Mouse (Mus musculus): ENCODE measurements around the gene Agtrap. TPM values are rescaled to one million over a fixed set of nuclear protein-coding genes. Genes with fewer than 3 reads are reported as not detected.
"Not testable (repeated sequence)": the region's sequence is repeated elsewhere in the genome, so short reads cannot be mapped to it uniquely, and the experiment has no call there.

Agtrap gene
- polyA plus RNA-seq, 1 experiment = 45.2 TPM

DNA sequence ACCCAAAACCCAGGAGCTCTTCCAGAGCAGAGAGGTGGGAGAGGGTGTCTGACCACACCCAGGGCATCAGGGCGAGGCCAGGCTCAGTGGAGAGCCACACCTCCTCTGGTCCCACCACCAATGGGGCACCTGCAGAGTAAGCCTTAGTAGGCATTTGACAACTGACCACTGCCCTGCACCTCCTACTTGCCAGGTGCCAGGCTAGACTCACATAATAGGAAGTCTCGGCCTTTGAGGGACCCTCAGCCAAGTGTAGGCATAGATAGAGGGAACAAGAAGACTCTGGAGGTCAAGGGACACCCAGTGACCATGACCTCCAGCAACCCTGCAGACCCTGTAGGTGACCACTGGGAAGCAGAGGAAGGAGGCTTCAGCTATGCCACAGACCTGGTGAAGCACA lies 43.7 kb downstream of the Agtrap start:
- Histone ChIP-seq H3K27ac (ENCODE audit: control insufficient read depth, insufficient read depth, low read depth, low read length) (no peak overlapping the region), H3K36me3 (ENCODE audit: control insufficient read depth, insufficient read depth, low read length) (no peaks in the 10 kb centered on the region; the same call in none of the 2 replicates), H3K4me1 (ENCODE audit: control insufficient read depth, insufficient read depth, low read length) (peaks cover 5% of the 10 kb centered on the region), H3K27me3 (ENCODE audit: control insufficient read depth, insufficient read depth, low read length) (no peaks in the 10 kb centered on the region), H3K4me3 (ENCODE audit: control insufficient read depth, low read depth, low read length) (no peak overlapping the region)
- TF ChIP-seq CTCF (IDR thresholded peaks at IDR 0.05; ENCODE audit: control insufficient read depth, insufficient read depth, insufficient replicate concordance, low read depth, low read length) (no peak), POLR2A (IDR thresholded peaks at IDR 0.05; ENCODE audit: control insufficient read depth, low read depth, low read length) (no peak)

GRCm38 (mm10) chr4:148043327-148043726 lies 44.5 kb downstream of the Agtrap start:
- not testable (repeated sequence) for H3K36me3 ChIP-seq (ENCODE audit: control insufficient read depth, insufficient read depth, low read length); H3K4me3 ChIP-seq (ENCODE audit: control insufficient read depth, low read depth, low read length); H3K4me1 ChIP-seq (ENCODE audit: control insufficient read depth, insufficient read depth, low read length); H3K27ac ChIP-seq (ENCODE audit: control insufficient read depth, insufficient read depth, low read depth, low read length); H3K27me3 ChIP-seq (ENCODE audit: control insufficient read depth, insufficient read depth, low read length)

GRCm38 (mm10) chr4:148041611-148042191 lies 46.1 kb downstream of the Agtrap start:
- H3K27me3 ChIP-seq (ENCODE audit: control insufficient read depth, insufficient read depth, low read length) = no peaks in the 10 kb centered on the region
- H3K4me3 ChIP-seq (ENCODE audit: control insufficient read depth, low read depth, low read length) = peak overlapping the region; percentile 53
- no peaks in the 10 kb centered on the region; the same call in none of the 2 replicates for H3K36me3 ChIP-seq (ENCODE audit: control insufficient read depth, insufficient read depth, low read length)
- peak overlapping the region; percentile 69; the same call in 1 of the 2 replicates for H3K27ac ChIP-seq (ENCODE audit: control insufficient read depth, insufficient read depth, low read depth, low read length)
- H3K4me1 ChIP-seq (ENCODE audit: control insufficient read depth, insufficient read depth, low read length) = peaks cover 9% of the 10 kb centered on the region
- TF ChIP-seq CTCF (IDR thresholded peaks at IDR 0.05; ENCODE audit: control insufficient read depth, insufficient read depth, insufficient replicate concordance, low read depth, low read length) (no peak), POLR2A (IDR thresholded peaks at IDR 0.05; ENCODE audit: control insufficient read depth, low read depth, low read length) (no peak)

DNA sequence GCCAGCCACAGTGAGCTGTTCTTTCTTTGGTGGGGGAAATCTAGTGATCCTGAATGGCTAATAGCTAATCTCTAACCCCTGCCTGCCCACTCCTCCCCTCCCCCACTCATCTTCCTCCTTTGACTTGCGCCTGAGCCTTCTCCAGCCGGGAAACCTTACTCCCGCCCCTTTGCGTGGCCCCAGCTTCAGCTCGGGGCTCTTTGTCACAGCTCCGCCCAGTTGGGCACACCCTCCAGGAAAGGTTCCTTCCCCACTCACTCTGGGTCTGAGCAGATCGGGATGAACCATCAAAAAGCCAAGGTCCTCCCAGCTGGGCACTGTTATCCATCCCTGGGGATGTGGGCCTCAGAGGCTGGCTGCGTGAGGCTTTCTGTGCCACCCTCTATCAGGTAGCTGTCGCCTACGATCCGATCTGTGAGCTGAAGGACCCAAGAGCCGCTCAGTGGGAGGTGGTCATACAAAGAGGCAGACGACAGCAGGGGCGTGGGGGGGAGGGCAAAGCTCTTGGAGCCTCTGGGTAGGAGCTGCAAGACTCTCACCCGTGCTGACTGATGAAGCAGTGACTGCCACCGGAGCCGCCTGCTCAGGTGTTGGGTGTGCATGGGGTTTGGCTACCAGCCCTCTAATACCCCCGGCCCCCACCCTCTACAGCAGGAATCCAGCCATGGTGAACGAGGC lies 46.8 kb downstream of the Agtrap start:
- H3K27ac ChIP-seq (ENCODE audit: control insufficient read depth, insufficient read depth, low read depth, low read length) = peak overlapping the region; percentile 29; the same call in 1 of the 2 replicates
- peaks cover 9% of the 10 kb centered on the region for H3K4me1 ChIP-seq (ENCODE audit: control insufficient read depth, insufficient read depth, low read length)
- TF ChIP-seq POLR2A (IDR thresholded peaks at IDR 0.05; ENCODE audit: control insufficient read depth, low read depth, low read length) (no peak), CTCF (IDR thresholded peaks at IDR 0.05; ENCODE audit: control insufficient read depth, insufficient read depth, insufficient replicate concordance, low read depth, low read length) (no peak)

GRCm38 (mm10) chr4:148040029-148040830 lies 47.6 kb downstream of the Agtrap start:
- no peak for TF ChIP-seq CTCF (IDR thresholded peaks at IDR 0.05; ENCODE audit: control insufficient read depth, insufficient read depth, insufficient replicate concordance, low read depth, low read length)
- TF ChIP-seq POLR2A (IDR thresholded peaks at IDR 0.05; ENCODE audit: control insufficient read depth, low read depth, low read length) = no peak
- Histone ChIP-seq H3K36me3 (ENCODE audit: control insufficient read depth, insufficient read depth, low read length) (no peaks in the 10 kb centered on the region; the same call in none of the 2 replicates), H3K27me3 (ENCODE audit: control insufficient read depth, insufficient read depth, low read length) (no peaks in the 10 kb centered on the region), H3K4me1 (ENCODE audit: control insufficient read depth, insufficient read depth, low read length) (peaks cover 9% of the 10 kb centered on the region), H3K27ac (ENCODE audit: control insufficient read depth, insufficient read depth, low read depth, low read length) (peak overlapping the region; percentile 55), H3K4me3 (ENCODE audit: control insufficient read depth, low read depth, low read length) (peak overlapping the region; percentile 93)

More for the DNA sequence above, 46.8 kb downstream of the Agtrap start:
- H3K4me3 ChIP-seq (ENCODE audit: control insufficient read depth, low read depth, low read length) = peak overlapping the region; percentile 40
- no peaks in the 10 kb centered on the region; the same call in none of the 2 replicates for H3K36me3 ChIP-seq (ENCODE audit: control insufficient read depth, insufficient read depth, low read length)
- H3K27me3 ChIP-seq (ENCODE audit: control insufficient read depth, insufficient read depth, low read length) = no peaks in the 10 kb centered on the region

DNA sequence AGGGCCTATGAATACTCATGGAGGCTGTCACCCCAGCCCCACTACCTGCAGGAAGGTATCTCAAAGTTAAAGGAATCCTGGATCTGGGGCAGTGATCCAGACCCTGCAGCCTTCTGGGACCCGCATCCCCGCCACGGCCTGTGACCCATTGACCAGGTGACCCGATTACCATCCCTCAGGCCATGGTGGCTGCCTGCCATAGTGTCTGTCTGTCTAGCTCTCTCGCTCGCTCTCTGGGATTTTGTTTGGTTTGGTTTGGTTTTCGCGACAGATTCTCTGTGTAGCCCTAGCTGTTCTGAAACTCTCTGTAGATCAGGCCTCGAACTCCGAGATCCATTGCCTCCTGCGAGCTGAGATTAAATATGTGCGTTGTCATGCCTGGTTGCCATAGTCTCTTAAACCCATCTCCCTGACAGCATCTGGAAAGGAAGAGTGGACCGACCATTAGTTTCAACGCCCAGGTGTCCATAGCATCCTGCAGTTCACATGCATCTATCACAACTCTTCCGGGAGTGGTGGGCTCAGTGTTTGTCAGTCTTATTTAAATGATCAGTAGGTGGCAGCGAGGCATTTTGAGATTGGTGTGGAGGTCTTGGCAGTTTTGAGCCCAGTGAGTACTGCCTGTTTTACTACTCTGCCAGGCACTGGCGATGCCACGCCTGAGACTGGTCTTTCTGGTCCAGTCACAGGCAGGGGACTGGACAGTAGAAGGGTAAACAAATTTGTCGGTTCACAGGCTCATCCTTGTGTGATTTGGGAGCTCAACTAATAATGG lies 48.4 kb downstream of the Agtrap start:
- Histone ChIP-seq H3K27ac (ENCODE audit: control insufficient read depth, insufficient read depth, low read depth, low read length) (peak overlapping the region; percentile 73), H3K36me3 (ENCODE audit: control insufficient read depth, insufficient read depth, low read length) (no peaks in the 10 kb centered on the region; the same call in none of the 2 replicates), H3K4me3 (ENCODE audit: control insufficient read depth, low read depth, low read length) (peak overlapping the region; percentile 93), H3K27me3 (ENCODE audit: control insufficient read depth, insufficient read depth, low read length) (no peaks in the 10 kb centered on the region), H3K4me1 (ENCODE audit: control insufficient read depth, insufficient read depth, low read length) (peaks cover 9% of the 10 kb centered on the region)
- no peak for TF ChIP-seq CTCF (IDR thresholded peaks at IDR 0.05; ENCODE audit: control insufficient read depth, insufficient read depth, insufficient replicate concordance, low read depth, low read length)

Measured in testis, adult 2 months (tissue).